Mouse (Mus musculus): Measurements from ENCODE around the gene Ube2q2.
A peak's percentile ranks its signal among the peaks of the same experiment; 100 is the strongest.
"Not testable (repeated sequence)": the region's sequence is repeated elsewhere in the genome, so short reads cannot be mapped to it uniquely, and the experiment has no call there.

Ube2q2 gene

GRCm38 (mm10) chr9:55172195-55172685 lies 23.6 kb downstream of the Ube2q2 start:
- DNase-seq (ENCODE audit: low spot score) = no peak

- DNase-seq (ENCODE audit: low spot score) = no peak
These were observed 25.6 kb downstream of the Ube2q2 start for GRCm38 (mm10) chr9:55174235-55174634.

- DNase-seq (ENCODE audit: low spot score) = no peak
These were observed 47.2 kb downstream of the Ube2q2 start for GRCm38 (mm10) chr9:55195876-55196275.

GRCm38 (mm10) chr9:55198260-55198659 lies 49.6 kb downstream of the Ube2q2 start:
- DNase-seq (ENCODE audit: low spot score) = no peak

GRCm38 (mm10) chr9:55199348-55199747 lies 50.7 kb downstream of the Ube2q2 start:
- DNase-seq (ENCODE audit: low spot score) = peak; percentile 36

GRCm38 (mm10) chr9:55208458-55208789 lies 59.8 kb downstream of the Ube2q2 start:
- no peak for DNase-seq (ENCODE audit: low spot score)

- peak; percentile 90 for DNase-seq (ENCODE audit: low spot score)
These were observed 60.3 kb downstream of the Ube2q2 start, which contains the start of gene Fbxo22 for GRCm38 (mm10) chr9:55208790-55209481. Gene Fbxo22 (plus strand): TSS chr9:55208925.

- DNase-seq (ENCODE audit: low spot score) = no peak
These were observed 63.0 kb downstream of the Ube2q2 start for GRCm38 (mm10) chr9:55211611-55212010.

- no peak for DNase-seq (ENCODE audit: low spot score)
These were observed 64.7 kb downstream of the Ube2q2 start for GRCm38 (mm10) chr9:55213396-55213795.

GRCm38 (mm10) chr9:55215056-55215455 lies 66.4 kb downstream of the Ube2q2 start:
- DNase-seq (ENCODE audit: low spot score) = no peak

- no peak for DNase-seq (ENCODE audit: low spot score)
These were observed 67.0 kb downstream of the Ube2q2 start for GRCm38 (mm10) chr9:55215648-55216047.

- no peak for DNase-seq (ENCODE audit: low spot score)
These were observed 67.4 kb downstream of the Ube2q2 start for GRCm38 (mm10) chr9:55216078-55216477.

- no peak for DNase-seq (ENCODE audit: low spot score)
These were observed 68.7 kb downstream of the Ube2q2 start for GRCm38 (mm10) chr9:55217381-55217780.

- DNase-seq (ENCODE audit: low spot score) = no peak
These were observed 76.6 kb downstream of the Ube2q2 start for GRCm38 (mm10) chr9:55225165-55225737.

GRCm38 (mm10) chr9:55226251-55226650 lies 77.6 kb downstream of the Ube2q2 start:
- DNase-seq (ENCODE audit: low spot score) = no peak

- no peak for DNase-seq (ENCODE audit: low spot score)
These were observed 79.5 kb downstream of the Ube2q2 start for GRCm38 (mm10) chr9:55228149-55228548.

GRCm38 (mm10) chr9:55229010-55229409 lies 80.4 kb downstream of the Ube2q2 start:
- DNase-seq (ENCODE audit: low spot score) = no peak

- no peak for DNase-seq (ENCODE audit: low spot score)
These were observed 82.9 kb downstream of the Ube2q2 start for GRCm38 (mm10) chr9:55231544-55231943.

GRCm38 (mm10) chr9:55232110-55232509 lies 83.5 kb downstream of the Ube2q2 start:
- DNase-seq (ENCODE audit: low spot score) = no peak

- DNase-seq (ENCODE audit: low spot score) = no peak
These were observed 83.9 kb downstream of the Ube2q2 start for GRCm38 (mm10) chr9:55232586-55232985.

GRCm38 (mm10) chr9:55233076-55233475 lies 84.4 kb downstream of the Ube2q2 start:
- not testable (repeated sequence) for DNase-seq (ENCODE audit: low spot score)

GRCm38 (mm10) chr9:55236235-55237165 lies 87.8 kb downstream of the Ube2q2 start:
- DNase-seq (ENCODE audit: low spot score) = no peak

- no peak for DNase-seq (ENCODE audit: low spot score)
These were observed 92.2 kb downstream of the Ube2q2 start for GRCm38 (mm10) chr9:55240852-55241251.

Measured in retina, embryonic 14.5 days (tissue).